Mouse (Mus musculus) G1E (cell line): Measurements from ENCODE around the gene Cpne8.

ENCODE experiments used
- CTCF ChIP-seq: IDR thresholded peaks from 2 replicates; pipeline ENCODE4 v1.5.1; 2012; ENCODE audit warnings: low read depth, low read length, inconsistent platforms, mixed read lengths
- GATA1 ChIP-seq: IDR thresholded peaks from 2 replicates; pipeline ENCODE4 v1.6.1; 2012; ENCODE audit warnings: borderline replicate concordance, low read length, inconsistent platforms, mixed read lengths
- GATA2 ChIP-seq: IDR thresholded peaks from 2 replicates; pipeline ENCODE4 v1.6.1; 2012; ENCODE audit warnings: low read depth, low read length, inconsistent platforms, borderline replicate concordance
- POLR2AphosphoS5 ChIP-seq: IDR thresholded peaks from 2 replicates; pipeline ENCODE4 v1.6.1; 2012; ENCODE audit warnings: low read depth, low read length, inconsistent platforms; ENCODE audit not compliant: insufficient replicate concordance
- TAL1 ChIP-seq: conservative IDR thresholded peaks from 2 replicates; pipeline ENCODE4 v1.6.1; 2012; ENCODE audit warnings: low read depth, low read length, inconsistent platforms, mixed read lengths

- TF ChIP-seq CTCF: no peak
- TF ChIP-seq POLR2AphosphoS5: no peak
- no peak for TF ChIP-seq GATA1
- TF ChIP-seq TAL1: no peak
- TF ChIP-seq GATA2: no peak
These were observed 233.2 kb downstream of the Cpne8 start for GRCm38 (mm10) chr15:90446076-90446475.
